Mouse (Mus musculus): Measurements from ENCODE around the gene Gm10563. TPM values are rescaled to one million over a fixed set of nuclear protein-coding genes. Genes with fewer than 3 reads are reported as not detected.
"Not testable (repeated sequence)": the region's sequence is repeated elsewhere in the genome, so short reads cannot be mapped to it uniquely, and the experiment has no call there.

The Gm10563 gene
- polyA plus RNA-seq, 1 experiment from 2014 or later, result not detected

- no peak for ATAC-seq (ENCODE audit: low FRiP score, low TSS enrichment)
- Histone ChIP-seq H3K4me1 (ENCODE audit: control insufficient read depth, insufficient read depth, low read length) (peaks cover 9% of the 10 kb centered on the region; the same call in 1 of the 2 replicates), H3K9me3 (ENCODE audit: control insufficient read depth, low read length) (no peaks in the 10 kb centered on the region), H3K4me3 (ENCODE audit: low read length) (no peak overlapping the region), H3K4me2 (replicated peaks; ENCODE audit: low read depth, low read length) (no peak overlapping the region), H3K9ac (ENCODE audit: low read depth, low read length) (no peak overlapping the region), H3K36me3 (ENCODE audit: control insufficient read depth, insufficient read depth, low read length) (no peaks in the 10 kb centered on the region), H3K27me3 (ENCODE audit: control insufficient read depth, insufficient read depth, low read length) (0 out of 2 replicates have a peak, but pooled peaks cover 3% of the 10 kb centered on the region), H3K27ac (ENCODE audit: low read depth, low read length) (no peak overlapping the region)
- WGBS, result 62% methylated on average over 2 of the region's 2 CpGs
Measured at GRCm38 (mm10) chr4:155672082-155672481, 26.9 kb upstream of the Gm10563 start.

- H3K9me3 ChIP-seq (ENCODE audit: control insufficient read depth, low read length); H3K4me1 ChIP-seq (ENCODE audit: control insufficient read depth, insufficient read depth, low read length); H3K9ac ChIP-seq (ENCODE audit: low read depth, low read length); ATAC-seq (ENCODE audit: low FRiP score, low TSS enrichment); H3K36me3 ChIP-seq (ENCODE audit: control insufficient read depth, insufficient read depth, low read length); H3K27ac ChIP-seq (ENCODE audit: low read depth, low read length); H3K27me3 ChIP-seq (ENCODE audit: control insufficient read depth, insufficient read depth, low read length); H3K4me2 ChIP-seq (replicated peaks; ENCODE audit: low read depth, low read length); H3K4me3 ChIP-seq (ENCODE audit: low read length): not testable (repeated sequence)
- WGBS, result 68% methylated on average over 4 of the region's 4 CpGs
Measured at GRCm38 (mm10) chr4:155670236-155670635, 25.0 kb upstream of the Gm10563 start.

- 0 out of 2 replicates have a peak, but pooled peaks cover 3% of the 10 kb centered on the region for H3K27me3 ChIP-seq (ENCODE audit: control insufficient read depth, insufficient read depth, low read length)
- peak overlapping the region; percentile 92 for H3K4me2 ChIP-seq (replicated peaks; ENCODE audit: low read depth, low read length)
- peaks cover 9% of the 10 kb centered on the region; the same call in 1 of the 2 replicates for H3K4me1 ChIP-seq (ENCODE audit: control insufficient read depth, insufficient read depth, low read length)
- H3K9ac ChIP-seq (ENCODE audit: low read depth, low read length), result peak overlapping the region; percentile 84; the same call in 1 of the 2 replicates
- peak overlapping the region; percentile 93 for H3K4me3 ChIP-seq (ENCODE audit: low read length)
- peak; percentile 38 for ATAC-seq (ENCODE audit: low FRiP score, low TSS enrichment)
- H3K27ac ChIP-seq (ENCODE audit: low read depth, low read length), result no peak overlapping the region
- H3K36me3 ChIP-seq (ENCODE audit: control insufficient read depth, insufficient read depth, low read length), result no peaks in the 10 kb centered on the region
- no peaks in the 10 kb centered on the region for H3K9me3 ChIP-seq (ENCODE audit: control insufficient read depth, low read length)
- 2% methylated on average over 8 of the region's 8 CpGs for WGBS
Measured at GRCm38 (mm10) chr4:155669598-155670075, 24.4 kb upstream of the Gm10563 start.

- ATAC-seq (ENCODE audit: low FRiP score, low TSS enrichment), result peak; percentile 98
- Histone ChIP-seq H3K4me3 (ENCODE audit: low read length) (peak within 1 kb of the TSS; percentile 93), H3K9me3 (ENCODE audit: control insufficient read depth, low read length) (no peaks in the 10 kb centered on the region), H3K36me3 (ENCODE audit: control insufficient read depth, insufficient read depth, low read length) (no peaks in the 10 kb centered on the region), H3K9ac (ENCODE audit: low read depth, low read length) (peak within 1 kb of the TSS; percentile 84), H3K4me2 (replicated peaks; ENCODE audit: low read depth, low read length) (peak within 1 kb of the TSS; percentile 92), H3K4me1 (ENCODE audit: control insufficient read depth, insufficient read depth, low read length) (peaks cover 9% of the 10 kb centered on the region; the same call in 1 of the 2 replicates), H3K27ac (ENCODE audit: low read depth, low read length) (peak within 1 kb of the TSS; percentile 77), H3K27me3 (ENCODE audit: control insufficient read depth, insufficient read depth, low read length) (0 out of 2 replicates have a peak, but pooled peaks cover 3% of the 10 kb centered on the region)
- WGBS, result under 1% methylated on average over 73 of the region's 73 CpGs
Measured at GRCm38 (mm10) chr4:155668689-155669597, 23.7 kb upstream of the Gm10563 start, which contains the start of gene Mib2. TSS of gene Mib2 (minus strand) at chr4:155669198.

- Histone ChIP-seq H3K27ac (ENCODE audit: low read depth, low read length) (no peak overlapping the region), H3K4me2 (replicated peaks; ENCODE audit: low read depth, low read length) (no peak overlapping the region), H3K9ac (ENCODE audit: low read depth, low read length) (no peak overlapping the region), H3K27me3 (ENCODE audit: control insufficient read depth, insufficient read depth, low read length) (0 out of 2 replicates have a peak, but pooled peaks cover 3% of the 10 kb centered on the region), H3K4me3 (ENCODE audit: low read length) (no peak overlapping the region), H3K36me3 (ENCODE audit: control insufficient read depth, insufficient read depth, low read length) (no peaks in the 10 kb centered on the region), H3K9me3 (ENCODE audit: control insufficient read depth, low read length) (no peaks in the 10 kb centered on the region), H3K4me1 (ENCODE audit: control insufficient read depth, insufficient read depth, low read length) (peaks cover 9% of the 10 kb centered on the region; the same call in 1 of the 2 replicates)
- no peak for ATAC-seq (ENCODE audit: low FRiP score, low TSS enrichment)
Measured at GRCm38 (mm10) chr4:155666903-155667302, 21.7 kb upstream of the Gm10563 start.

- no peaks in the 10 kb centered on the region for H3K9me3 ChIP-seq (ENCODE audit: control insufficient read depth, low read length)
- no peaks in the 10 kb centered on the region for H3K4me1 ChIP-seq (ENCODE audit: control insufficient read depth, insufficient read depth, low read length)
- no peak overlapping the region for H3K4me3 ChIP-seq (ENCODE audit: low read length)
- no peak overlapping the region for H3K27ac ChIP-seq (ENCODE audit: low read depth, low read length)
- peaks cover 5% of the 10 kb centered on the region; the same call in 1 of the 2 replicates for H3K36me3 ChIP-seq (ENCODE audit: control insufficient read depth, insufficient read depth, low read length)
- H3K27me3 ChIP-seq (ENCODE audit: control insufficient read depth, insufficient read depth, low read length), result peaks cover under 1% of the 10 kb centered on the region; the same call in 1 of the 2 replicates
- H3K4me2 ChIP-seq (replicated peaks; ENCODE audit: low read depth, low read length), result no peak overlapping the region
- WGBS, result 74% methylated on average over 12 of the region's 12 CpGs
- no peak for ATAC-seq (ENCODE audit: low FRiP score, low TSS enrichment)
- H3K9ac ChIP-seq (ENCODE audit: low read depth, low read length), result no peak overlapping the region
Measured at GRCm38 (mm10) chr4:155660641-155661040, 15.4 kb upstream of the Gm10563 start.

- Histone ChIP-seq H3K9me3 (ENCODE audit: control insufficient read depth, low read length) (no peaks in the 10 kb centered on the region), H3K4me2 (replicated peaks; ENCODE audit: low read depth, low read length) (no peak overlapping the region), H3K36me3 (ENCODE audit: control insufficient read depth, insufficient read depth, low read length) (peaks cover 5% of the 10 kb centered on the region; the same call in 1 of the 2 replicates), H3K27ac (ENCODE audit: low read depth, low read length) (no peak overlapping the region), H3K4me3 (ENCODE audit: low read length) (no peak overlapping the region), H3K27me3 (ENCODE audit: control insufficient read depth, insufficient read depth, low read length) (peaks cover 15% of the 10 kb centered on the region), H3K9ac (ENCODE audit: low read depth, low read length) (no peak overlapping the region), H3K4me1 (ENCODE audit: control insufficient read depth, insufficient read depth, low read length) (peaks cover 14% of the 10 kb centered on the region)
- WGBS, result 89% methylated on average over 10 of the region's 10 CpGs
- no peak for ATAC-seq (ENCODE audit: low FRiP score, low TSS enrichment)
Measured at GRCm38 (mm10) chr4:155658961-155659360, 13.8 kb upstream of the Gm10563 start.

GRCm38 (mm10) chr4:155656214-155656751, 11.1 kb upstream of the Gm10563 start:
- Histone ChIP-seq H3K4me2 (replicated peaks; ENCODE audit: low read depth, low read length) (no peak overlapping the region), H3K9me3 (ENCODE audit: control insufficient read depth, low read length) (no peaks in the 10 kb centered on the region), H3K9ac (ENCODE audit: low read depth, low read length) (no peak overlapping the region), H3K4me3 (ENCODE audit: low read length) (no peak overlapping the region), H3K27ac (ENCODE audit: low read depth, low read length) (no peak overlapping the region), H3K36me3 (ENCODE audit: control insufficient read depth, insufficient read depth, low read length) (peaks cover 7% of the 10 kb centered on the region; the same call in 1 of the 2 replicates), H3K27me3 (ENCODE audit: control insufficient read depth, insufficient read depth, low read length) (peaks cover 22% of the 10 kb centered on the region), H3K4me1 (ENCODE audit: control insufficient read depth, insufficient read depth, low read length) (peaks cover 34% of the 10 kb centered on the region)
- ATAC-seq (ENCODE audit: low FRiP score, low TSS enrichment), result no peak
- WGBS, result 92% methylated on average over 13 of the region's 13 CpGs
